Mouse (Mus musculus) gastrocnemius, postnatal 25 days (tissue): Measurements from ENCODE around the gene Dnajc15. TPM values are rescaled to one million over a fixed set of nuclear protein-coding genes. Genes with fewer than 3 reads are reported as not detected.
"Not testable (repeated sequence)": the region's sequence is repeated elsewhere in the genome, so short reads cannot be mapped to it uniquely, and the experiment has no call there.

ENCODE experiments used
- DNase-seq: peaks from one replicate; pipeline ENCODE4 v3.0.0; 2022
- long read RNA-seq, 2 experiments: library from polyadenylated mRNA; stranded (forward); transcript quantifications; one replicate each; pipeline ENCODE4 v2.0.0; 2021
- total RNA-seq, 2 experiments: library from RNA; stranded (reverse); gene quantifications; 1 replicate in 1 of 2; 2 replicates in 1 of 2; pipeline ENCODE4 v1.2.3; 2021

The Dnajc15 gene
- 100 to 1,000 TPM; 120 to 124 TPM for total RNA-seq
- long read RNA-seq, experiment 1, full-length matches to known transcripts = 192 of 207 reads
- long read RNA-seq, experiment 1, partial matches to known transcripts = 6 of 207 reads
- long read RNA-seq, experiment 1, other reads (novel, unspliced or antisense) = 9 of 207 reads
- long read RNA-seq, experiment 2, full-length matches to known transcripts = 122 of 130 reads
- long read RNA-seq, experiment 2, partial matches to known transcripts = 4 of 130 reads
- long read RNA-seq, experiment 2, other reads (novel, unspliced or antisense) = 4 of 130 reads

DNA sequence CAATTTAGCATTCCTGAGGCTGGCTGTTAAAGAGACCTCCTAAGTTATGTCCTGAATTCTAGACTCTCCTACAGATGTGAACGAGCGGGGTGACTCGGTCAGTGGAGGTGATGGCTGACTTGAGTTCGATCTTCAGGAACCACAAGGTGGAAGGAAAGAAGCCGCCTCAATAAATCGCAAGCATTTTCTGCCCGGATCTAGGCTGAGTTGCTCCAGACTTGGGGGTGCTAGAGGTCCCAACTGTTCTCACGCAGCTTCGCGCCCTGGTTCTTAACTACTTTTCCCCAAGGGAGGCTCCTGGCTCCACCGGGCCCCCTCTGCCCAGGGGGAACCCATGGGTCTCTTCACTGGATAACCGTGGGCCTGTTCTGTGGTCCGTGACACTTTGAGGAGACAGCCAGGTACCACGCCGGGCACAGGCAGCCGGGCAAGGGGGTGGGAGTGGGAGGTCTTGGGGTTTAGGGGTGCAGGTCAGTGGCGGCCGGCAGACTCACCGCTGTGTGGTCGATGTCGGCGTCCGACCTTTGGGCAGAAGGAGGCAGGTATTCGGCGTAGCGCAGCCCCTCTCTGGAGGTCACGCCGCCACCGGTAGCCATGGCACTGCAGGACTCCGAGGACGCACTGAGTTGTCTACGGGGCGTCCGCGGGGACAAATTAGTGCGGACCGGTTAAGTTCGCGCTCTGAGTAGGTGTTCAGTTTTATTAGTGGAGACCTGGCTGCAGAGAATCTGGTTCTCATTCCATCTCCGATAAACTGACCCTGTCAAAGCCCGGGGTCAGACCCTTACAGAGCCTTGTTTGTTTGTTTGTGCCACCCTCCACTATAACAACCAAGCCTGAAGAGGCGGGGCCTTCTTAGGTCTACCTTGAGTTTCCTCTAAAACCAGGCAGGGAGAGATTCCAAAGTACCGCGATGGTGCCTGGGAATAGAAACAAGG lies at the start of gene Dnajc15:
TSS of gene Dnajc15 (minus strand) at position 822 of the 938 bp plus-strand sequence.
- peak; percentile 83 for DNase-seq

DNA sequence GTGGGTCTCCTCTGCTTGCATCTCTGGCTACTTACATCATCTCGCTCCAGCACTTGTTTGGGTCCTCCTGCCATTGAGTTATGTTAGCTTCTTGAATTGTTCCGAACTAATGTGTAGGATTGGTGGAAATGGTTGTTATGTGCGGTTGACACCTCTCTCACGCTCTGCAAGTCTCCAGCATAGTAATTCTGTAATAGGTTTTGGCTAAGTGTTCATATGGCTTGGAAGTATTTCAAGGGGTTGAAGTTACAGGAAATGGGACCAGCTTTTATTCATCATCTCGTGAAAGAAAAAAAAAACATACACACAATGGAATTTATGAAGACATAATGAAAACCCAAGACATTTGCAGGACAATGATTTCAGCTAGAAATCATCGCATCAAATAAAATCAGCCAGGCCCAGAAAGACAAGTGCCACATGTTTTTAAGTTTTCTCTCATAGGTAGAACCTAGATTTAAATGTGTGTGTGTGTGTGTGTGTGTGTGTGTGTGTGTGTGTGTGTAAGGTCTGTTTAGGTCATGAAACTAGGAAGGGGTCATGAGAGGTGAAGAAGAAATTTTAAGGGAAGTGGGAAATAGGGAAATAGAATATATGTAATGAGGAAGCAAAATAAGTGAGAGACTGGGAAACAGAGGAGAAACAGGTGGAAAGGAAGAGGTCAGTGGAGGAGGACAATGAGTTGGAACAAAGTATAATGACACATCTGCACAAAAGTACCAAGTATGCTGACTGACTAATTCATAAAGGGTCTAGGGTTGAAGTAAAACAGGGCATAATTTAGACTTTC lies 48.3 kb upstream of the Dnajc15 start:
- no peak for DNase-seq

DNA sequence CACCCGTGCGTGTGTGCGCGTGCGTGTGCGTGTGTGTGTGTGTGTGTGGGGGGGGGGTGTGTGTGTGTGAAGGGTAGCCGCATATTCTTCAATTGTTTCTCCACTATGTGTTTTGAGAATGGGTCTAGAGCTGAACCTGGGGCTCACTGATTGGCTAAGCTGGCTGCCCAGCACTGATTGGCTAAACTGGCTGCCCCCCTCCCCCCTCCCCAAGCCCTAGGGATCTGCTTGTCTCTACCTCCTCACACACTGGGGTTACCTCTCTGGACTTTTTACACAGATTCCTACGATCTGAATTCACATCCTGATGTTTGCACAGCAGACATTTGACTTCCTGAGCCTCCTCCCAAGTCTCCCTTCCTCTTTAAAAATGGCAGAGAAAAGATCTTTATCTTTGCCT lies 46.7 kb upstream of the Dnajc15 start:
- no peak for DNase-seq

DNA sequence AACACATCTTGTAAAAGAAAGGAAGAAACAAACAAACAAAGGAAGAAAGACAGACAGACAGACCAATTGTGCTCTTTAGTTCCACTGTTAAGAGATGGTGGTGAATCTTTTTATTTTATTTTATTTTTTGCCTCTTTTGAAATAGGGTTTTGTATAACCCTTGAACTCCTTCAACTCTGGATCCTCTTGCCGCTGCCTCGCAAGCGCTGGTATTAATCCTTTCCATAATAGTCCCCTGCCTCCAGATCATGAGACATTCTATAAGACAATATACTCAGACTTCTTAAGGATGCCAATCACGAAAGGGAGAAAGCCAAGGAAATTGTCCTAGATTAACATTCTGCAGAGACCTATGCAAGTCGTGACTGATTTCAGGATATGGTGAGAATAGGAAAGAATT lies 40.9 kb upstream of the Dnajc15 start:
- DNase-seq = no peak

DNA sequence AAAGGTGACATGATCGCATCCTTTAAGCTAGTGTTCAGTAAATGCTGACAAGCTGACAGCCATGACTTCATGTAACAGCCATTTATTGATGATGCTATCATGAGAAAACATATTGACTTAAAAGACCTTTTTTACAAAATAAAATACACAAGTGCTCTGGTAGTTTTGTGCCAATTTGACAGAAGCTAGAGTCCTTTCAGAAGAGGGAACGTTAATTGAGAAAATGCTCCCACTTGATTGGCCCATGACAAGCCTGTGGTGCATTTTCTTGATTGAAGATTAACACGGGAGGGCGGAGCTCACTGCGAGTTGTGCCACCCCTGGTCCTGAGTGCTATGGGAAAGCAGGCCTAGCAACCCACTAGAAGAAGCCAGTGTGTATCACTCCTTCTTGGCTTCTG lies 31.7 kb upstream of the Dnajc15 start:
- no peak for DNase-seq

DNA sequence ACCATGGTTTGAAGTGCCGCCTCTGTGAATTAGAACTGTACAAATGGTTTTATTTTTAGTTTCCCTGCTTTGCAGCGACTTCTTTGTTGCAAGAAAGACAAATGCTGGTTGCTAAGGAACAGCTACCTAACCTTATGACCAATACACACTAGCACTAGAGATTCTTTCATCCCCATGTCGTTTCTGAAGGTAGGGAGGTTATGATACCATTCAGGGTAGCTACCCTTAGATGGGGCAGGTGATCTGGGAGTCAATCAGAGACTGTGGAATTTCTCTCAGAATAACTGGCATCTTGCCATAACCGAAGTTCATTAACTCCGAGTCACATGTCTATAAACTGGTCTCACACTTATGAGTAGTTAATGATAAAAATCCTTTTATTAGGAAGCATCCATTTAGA lies 30.5 kb upstream of the Dnajc15 start:
- DNase-seq = no peak

DNA sequence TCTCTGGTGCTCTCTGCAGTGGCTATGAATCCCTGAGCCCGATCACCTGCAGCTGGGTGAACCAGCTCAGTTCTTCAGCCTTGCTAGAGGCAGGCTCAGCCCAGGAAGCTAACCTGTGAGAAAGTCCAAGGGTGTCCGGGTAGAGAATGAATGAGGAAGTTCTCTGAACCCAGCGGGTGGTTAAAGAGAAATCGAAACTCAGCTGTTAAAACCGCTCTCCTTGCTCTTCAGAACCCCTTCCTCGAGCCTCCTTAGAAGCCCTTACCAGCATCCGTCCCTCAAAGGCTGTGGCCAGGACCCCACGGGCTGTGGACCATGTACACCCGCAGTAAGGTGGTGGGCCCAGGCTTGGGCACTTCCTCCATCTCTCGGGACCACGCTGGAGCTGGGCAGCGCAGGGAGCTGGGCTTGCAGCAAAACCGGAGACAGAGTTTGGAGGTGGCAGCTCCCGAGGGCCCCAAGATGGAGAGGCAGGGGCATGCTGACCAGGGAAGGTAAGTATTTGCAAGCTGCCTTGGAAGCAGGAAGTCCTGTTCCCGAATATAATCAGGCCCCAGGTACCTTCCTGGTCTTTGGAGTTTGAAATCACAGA lies 29.3 kb upstream of the Dnajc15 start, which contains the start of gene Epsti1:
TSS of gene Epsti1 (plus strand) at position 69 of the 592 bp plus-strand sequence.
- no peak for DNase-seq

DNA sequence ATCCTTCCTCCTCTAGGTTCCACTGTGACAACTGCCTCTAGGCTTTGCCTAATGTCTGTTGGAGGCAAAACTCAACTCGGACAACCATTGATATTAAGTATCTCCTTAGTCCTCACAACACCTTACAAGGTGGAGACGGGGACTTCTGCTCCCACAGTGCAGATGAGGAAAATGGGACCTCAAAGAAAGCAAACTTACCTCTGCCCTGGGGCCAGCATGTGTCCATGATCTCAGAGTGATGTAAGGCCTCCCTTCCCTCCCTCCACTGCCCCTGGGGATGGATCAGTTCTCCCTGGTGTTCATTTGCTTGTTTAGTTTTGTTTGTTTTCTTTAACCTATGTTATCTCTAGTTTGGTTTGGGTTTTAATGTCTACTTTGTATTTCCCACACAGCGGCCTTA lies 27.6 kb upstream of the Dnajc15 start:
- no peak for DNase-seq

DNA sequence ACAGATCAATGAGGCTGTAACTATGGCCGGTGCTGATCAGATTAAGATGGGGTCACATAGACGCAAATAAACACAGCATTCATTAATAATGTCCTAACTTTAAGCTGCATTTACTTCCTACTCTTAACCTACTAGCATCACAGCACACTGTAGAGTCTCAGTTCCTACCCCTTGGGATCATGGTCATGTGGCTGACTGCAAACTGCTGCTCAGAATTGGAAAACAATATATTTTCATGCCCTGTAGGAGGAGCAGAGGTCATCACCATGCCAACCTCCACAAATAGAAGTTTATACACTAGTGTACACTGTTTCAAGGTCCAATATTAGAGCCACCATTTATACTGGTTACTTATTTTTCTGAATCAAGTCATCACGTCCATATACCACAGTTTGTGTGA lies 21.0 kb upstream of the Dnajc15 start:
- no peak for DNase-seq

DNA sequence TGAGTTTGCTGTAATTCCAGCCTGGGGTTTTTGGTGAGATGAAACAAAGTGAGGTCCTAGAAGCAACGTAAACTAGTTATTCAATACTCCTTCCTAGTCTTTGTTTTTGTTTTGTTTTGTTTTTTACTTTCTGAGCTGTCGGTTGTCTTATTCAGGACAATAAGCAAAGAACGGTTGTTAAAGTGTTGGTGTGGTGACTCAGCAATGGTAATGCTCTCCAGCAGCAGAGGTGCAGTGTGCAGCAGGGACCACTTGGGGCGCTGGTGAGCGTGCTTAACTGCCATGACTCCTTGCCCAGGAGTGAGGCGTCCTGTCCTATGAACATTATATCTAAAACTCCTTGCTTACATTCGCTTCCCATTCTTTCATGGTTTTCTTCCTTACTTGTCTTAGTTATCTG lies 15.0 kb upstream of the Dnajc15 start:
- no peak for DNase-seq

DNA sequence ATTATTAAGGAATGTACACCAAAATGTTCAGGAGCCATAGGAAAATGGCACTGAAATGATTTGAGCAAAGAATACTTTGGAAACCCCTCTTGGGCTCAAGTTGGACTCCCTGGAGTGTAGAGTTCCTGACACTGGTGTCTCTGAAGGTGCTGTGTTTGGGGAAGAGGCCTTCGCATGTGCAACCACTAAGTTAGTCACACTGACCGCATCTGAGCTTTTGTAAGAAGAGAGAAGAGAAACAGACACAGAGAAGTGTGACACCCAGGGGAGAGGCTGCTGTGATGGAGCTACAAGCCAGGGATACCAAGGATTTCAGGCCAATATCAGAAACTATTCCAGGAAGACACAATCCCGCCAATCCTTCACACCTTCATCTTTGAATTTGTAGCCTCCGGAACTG lies 12.0 kb upstream of the Dnajc15 start:
- DNase-seq = no peak

DNA sequence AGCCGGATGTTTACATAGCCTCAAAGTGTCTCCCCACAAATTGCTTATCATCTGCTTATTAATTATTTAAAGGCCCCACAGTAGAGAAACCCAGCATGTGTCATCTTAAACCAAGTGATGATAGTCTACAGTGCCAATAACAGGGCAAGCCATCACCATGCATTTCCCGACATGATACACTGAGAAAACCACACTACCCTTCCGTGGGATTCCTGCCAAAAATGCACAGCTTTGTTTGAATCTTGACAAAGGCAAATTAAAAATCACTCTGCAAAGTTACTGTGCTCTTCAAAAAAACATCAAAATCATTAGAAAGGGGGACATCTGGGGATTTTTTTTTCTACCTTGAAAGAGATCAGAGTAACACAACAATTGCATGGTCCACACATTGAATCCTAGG lies 11.5 kb upstream of the Dnajc15 start:
- no peak for DNase-seq

DNA sequence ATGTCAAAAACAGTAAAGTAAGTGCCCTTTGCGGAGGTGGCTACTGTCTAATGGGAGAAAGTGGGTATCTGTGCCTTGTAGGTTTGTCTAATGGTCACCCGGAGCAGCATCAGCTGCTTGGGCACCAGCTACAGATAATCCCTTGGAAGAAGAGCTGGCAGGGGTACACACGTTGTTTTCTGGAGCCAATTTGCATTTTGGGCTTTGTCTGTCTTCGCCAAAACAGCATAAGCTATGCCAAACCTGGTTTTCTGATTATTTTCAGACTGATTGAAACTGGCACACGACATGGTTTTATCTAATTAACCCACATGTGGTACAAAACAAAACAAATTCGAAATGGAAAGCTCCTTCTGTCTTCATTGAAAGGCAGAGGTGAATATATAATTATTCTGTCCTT lies 7.7 kb upstream of the Dnajc15 start:
- no peak for DNase-seq

DNA sequence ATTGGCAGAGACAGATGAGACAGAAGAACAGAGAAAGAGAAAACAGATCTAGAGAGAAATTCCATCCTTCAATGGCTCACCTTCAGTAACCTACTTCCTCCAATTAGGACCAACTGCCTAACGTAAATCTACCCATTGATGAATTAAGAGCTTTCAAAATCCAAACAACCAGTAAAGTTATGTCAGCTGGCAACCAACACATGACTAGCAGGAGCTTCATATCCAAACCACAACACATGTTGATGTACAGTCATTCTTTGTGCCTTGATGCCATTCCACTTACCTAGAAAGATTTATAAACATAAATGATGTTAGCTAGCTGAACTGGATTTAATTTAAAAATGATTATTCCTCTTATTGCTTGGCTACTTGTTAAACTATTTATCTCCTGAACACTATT lies 7.1 kb upstream of the Dnajc15 start:
- DNase-seq = no peak

DNA sequence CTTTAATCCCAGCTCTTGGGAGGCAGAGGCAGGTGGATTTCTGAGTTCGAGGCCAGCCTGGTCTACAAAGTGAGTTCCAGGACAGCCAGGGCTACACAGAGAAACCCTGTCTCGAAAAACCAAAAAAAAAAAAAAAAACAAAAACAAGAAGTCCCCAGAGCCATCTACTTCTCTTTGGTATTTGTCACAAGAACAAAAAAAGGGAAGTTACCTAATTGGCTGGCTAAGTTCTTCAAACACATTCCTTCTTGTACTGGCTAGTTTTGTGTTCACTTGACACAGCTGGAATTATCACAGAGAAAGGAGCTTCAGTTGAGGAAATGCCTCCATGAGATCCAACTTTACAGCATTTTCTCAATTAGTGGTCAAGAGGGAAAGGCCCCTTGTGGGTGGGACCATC lies 3.0 kb upstream of the Dnajc15 start:
- DNase-seq = not testable (repeated sequence)

DNA sequence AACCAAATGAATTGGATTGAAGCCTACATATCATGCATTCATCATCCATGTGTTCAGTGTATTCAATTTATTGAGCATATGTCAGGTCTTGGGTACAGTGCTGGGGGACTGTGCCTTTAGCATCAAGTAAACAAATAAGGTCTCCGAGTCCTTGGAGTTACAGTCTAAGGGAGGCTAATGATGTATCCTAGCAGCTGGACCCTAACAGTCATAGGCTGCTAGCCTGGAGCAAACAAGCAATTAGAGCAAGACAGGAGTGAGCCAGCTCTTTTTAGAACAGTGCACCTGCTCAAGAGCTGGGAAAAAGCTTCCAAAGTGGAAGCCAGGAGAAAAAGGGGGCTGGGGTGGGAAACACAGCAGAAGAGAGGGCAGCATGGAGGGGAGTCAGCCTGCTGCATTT lies 1.3 kb upstream of the Dnajc15 start:
- no peak for DNase-seq

DNA sequence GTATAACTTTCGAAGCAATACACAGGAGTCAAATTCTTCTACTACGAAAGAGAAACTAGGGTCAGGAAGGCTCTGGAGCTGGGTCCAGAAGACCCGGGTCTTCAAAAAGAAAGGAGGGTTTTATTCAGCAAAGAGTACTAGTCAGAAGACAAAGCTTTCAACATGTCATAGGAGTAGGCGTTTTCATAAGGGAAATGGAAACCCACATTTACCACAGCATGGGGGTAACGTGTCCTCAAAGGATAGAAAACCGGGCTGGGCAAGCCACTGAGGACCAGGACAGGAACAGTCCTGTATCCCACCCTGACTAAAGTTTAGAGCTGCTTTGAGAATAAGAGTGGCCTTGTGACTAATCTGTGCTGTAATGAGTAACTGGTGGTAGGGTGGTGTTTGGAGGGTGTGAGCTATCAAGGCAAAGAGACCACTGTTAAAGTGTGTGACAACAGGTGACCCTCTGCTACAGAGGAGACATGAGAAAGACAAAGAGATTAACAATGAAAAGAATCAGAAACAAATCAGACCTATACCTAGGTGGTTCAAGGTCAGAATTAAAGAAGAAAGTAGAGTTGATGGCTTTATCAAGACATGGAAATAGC lies 3.4 kb downstream of the Dnajc15 start:
- no peak for DNase-seq

DNA sequence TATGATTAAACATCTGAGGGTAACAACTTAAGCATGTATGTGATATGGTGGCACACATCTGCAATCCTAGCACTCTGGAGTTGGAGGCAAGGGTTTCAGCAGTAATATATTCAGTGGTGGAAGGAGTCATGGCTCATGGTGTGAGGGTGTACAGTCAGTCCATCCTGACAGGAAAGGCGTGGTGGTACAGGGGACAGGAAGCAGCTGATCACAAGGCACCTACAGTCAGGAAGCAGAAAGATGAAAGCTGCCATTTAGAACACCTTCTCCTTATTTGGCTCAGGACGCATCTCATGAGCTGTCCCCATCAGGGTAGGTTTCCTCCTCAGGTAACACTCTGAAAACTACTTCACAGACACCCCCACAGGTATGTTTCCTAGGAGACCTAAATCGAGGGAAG lies 4.0 kb downstream of the Dnajc15 start:
- DNase-seq = no peak

DNA sequence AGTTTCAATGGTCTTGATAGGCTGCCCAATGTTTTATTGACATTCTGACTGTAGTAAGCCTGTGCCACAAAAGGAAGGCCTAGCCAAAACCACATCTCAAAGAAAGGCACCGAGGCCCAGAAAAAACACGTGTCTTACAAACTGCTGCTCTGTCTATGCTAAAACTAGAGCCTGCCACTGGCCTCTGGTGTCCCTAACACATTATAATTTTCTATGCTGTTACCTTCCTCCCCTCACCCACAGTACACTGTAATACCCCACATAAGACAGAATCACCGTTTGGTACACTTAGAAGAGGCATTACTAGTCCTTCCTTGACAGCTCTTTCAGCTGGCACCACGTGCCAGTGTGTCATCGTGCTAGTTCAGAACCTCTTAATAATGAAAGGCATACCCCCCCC lies 7.3 kb downstream of the Dnajc15 start:
- no peak for DNase-seq

DNA sequence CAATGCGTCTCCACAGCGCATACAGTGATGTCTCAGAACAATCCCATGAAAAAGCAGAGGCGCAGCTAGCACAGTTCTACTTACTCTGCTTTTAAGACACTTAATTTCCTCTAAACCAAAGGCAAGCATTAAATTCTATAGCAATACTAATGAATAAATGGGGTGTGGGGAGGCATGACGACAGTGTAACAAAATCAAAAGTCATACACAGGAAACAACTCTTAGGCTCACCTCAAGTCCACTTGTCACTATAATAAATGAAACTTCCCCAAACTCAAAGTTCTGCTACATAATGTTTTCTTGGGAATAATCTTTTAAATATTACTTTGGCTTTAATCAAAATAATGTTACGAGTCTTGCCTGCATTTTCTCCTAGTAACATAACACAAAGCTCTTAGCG lies 10.4 kb downstream of the Dnajc15 start:
- DNase-seq = no peak

DNA sequence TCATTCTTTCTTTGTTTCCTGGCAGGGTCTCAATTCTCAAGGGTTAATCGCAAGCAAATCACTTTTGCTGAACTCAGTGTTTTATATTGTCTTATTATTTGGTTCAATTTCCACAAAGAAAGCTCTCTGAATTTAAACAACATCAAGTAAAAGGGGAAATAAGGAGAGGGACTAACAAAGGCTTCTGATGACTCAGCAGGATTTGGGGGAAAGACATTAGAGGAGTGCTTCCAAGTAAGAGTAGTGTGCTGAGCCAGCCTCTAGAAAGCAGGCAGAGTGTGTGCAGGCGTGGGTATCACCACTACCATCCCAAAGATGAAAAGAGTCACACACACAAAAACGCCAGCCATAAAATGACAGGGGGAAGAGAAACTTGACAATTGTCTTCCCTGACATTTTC lies 10.9 kb downstream of the Dnajc15 start:
- DNase-seq = no peak
